Mouse (Mus musculus) left cerebral cortex, postnatal 10 days (tissue): ENCODE measurements around the gene Hk3. TPM values are rescaled to one million over a fixed set of nuclear protein-coding genes. Genes with fewer than 3 reads are reported as not detected.

ENCODE experiments used
- DNase-seq, 2 experiments: peaks; one replicate each; pipeline ENCODE4 v3.0.0; 2021 to 2022; ENCODE audit warnings: low spot score in 2 of 2, mixed read lengths in 1 of 2; ENCODE audit errors: extremely low spot score in 1 of 2
- intact Hi-C: fragments of 180-260 bp; cut with DNase I; formaldehyde crosslinking; loops from one replicate; pipeline ENCODE4 v1.15.1; 2025
- total RNA-seq, 2 experiments: library from RNA; stranded (reverse); gene quantifications; 2 replicates each; pipeline ENCODE4 v1.2.3; 2021

The Hk3 gene
- total RNA-seq, 2 experiments from 2014 or later, result 1.7 to 2.0 TPM

DNA sequence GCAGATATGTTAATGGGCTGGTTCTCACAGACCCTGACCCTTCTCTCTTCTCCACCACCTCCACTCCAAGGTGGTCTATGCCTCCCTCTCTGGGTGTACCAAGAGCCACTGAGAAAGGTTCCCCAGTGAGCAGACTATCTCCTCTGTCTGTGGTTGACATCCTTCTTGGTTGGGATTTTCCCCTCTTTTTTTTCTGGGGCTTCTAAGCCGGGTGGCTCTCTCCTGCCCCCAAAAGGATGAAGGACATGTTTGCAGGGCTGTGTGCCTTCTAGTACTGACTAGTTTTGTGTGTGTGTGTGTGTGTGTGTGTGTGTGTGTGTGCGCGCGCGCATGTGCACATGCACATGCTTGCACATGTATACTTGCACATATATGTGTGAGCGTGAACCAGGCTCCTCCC lies 55.9 kb downstream of the Hk3 start:
- intact Hi-C loops, result no loop called here
- no peak for DNase-seq

GRCm38 (mm10) chr13:54960491-54960890 lies 60.7 kb downstream of the Hk3 start:
- DNase-seq, result no peak
- intact Hi-C loops, result no loop called here

DNA sequence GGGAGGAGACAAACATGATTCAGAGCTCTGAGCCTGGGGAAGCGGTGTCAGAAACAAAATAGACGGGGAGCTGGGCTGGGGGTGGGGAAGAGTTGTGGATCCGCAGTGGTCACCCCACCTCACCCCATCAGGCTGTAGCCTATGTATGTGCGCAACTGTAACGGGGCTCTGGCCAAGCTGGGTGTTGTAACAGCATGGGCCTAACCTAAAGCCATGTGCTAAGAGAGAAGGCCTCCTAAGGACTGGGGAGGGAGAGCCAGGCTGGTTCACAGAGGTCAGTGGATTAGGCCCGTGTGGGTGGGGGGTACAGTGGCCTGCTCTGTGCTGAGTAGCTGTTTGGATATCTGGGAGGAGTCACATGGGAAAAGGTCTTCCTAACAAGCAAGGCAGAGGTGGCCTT lies 61.3 kb downstream of the Hk3 start:
- intact Hi-C loops, result no loop called here
- no peak for DNase-seq

DNA sequence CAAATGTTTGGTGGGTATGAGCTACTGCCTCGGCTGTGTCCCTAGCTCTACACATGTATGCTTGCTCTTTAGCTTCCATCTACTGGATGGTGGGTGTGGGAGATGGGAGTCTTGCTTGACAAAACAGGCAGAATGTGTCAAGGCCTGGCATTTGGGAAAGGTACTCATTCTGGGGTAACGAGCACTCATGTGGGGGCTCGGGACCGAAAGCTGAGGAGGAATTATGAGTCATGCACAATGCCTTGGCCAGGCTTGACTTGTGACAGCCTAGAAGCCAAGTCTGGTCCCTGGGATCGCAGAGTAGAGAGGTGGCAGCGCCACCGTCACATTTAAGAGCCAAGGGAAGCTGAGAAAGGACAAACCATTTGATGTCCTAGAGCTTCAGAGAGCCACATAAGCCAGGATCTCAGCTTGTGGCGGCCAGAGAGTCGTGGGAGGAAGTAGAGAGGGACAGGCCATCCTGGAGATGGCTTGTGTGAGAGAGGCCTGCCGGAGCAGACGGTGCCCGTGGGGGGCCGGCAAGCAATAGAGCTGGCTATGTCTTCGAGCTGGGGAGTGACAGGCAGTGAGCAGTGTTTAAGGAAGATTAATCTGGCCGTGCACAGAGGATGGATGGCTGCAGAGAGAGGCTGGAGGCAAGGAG lies 62.0 kb downstream of the Hk3 start:
- DNase-seq, result no peak
- intact Hi-C loops, result no loop called here

DNA sequence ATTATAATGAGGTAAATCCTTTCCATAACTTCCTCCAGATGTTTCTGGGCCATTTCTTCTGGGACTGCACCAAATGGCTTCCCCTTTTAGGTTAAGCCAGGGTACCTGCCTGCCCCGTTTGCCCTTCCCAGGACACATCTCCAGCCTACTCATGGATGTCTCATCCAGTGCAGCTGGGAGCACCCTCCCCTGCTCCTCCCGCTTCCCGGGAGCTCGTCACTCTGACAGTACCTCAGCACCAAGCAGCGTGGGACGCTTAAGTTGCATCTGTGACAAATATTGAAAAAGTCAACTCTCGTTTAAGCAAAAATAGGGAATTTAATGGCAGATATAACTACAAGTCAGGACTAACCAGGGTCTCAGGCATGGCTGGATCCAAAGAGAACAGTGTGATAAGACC lies 63.9 kb downstream of the Hk3 start:
- intact Hi-C loops, result no loop called here

More for the DNA sequence above, 63.9 kb downstream of the Hk3 start:
- DNase-seq, result no peak

Other genes starting within 250 kb of the Hk3 start
- under 1 TPM in 1 of 2 experiments, not detected in 1; 0.17 TPM for gene Eif4e1b, start 237.4 kb downstream of the Hk3 start, total RNA-seq
- gene Tspan17, start 232.0 kb downstream of the Hk3 start, total RNA-seq, result 10 to 100 TPM; 64.3 to 69.0 TPM
- 10 to 100 TPM; 56.2 to 60.2 TPM for gene Unc5a, start 72.0 kb downstream of the Hk3 start, total RNA-seq
- 10 to 100 TPM; 14.9 to 15.4 TPM for gene Uimc1, start 78.9 kb upstream of the Hk3 start, total RNA-seq
- 10 to 100 TPM; 42.5 to 42.9 TPM for gene Zfp346, start 83.9 kb upstream of the Hk3 start, total RNA-seq
- gene Gm17617, start 112.2 kb upstream of the Hk3 start, total RNA-seq, result not detected
- gene Fgfr4, start 131.3 kb upstream of the Hk3 start, total RNA-seq, result 1 to 10 TPM in 1 of 2 experiments, under 1 TPM in 1; 0.64 to 1.3 TPM
- gene Nsd1, start 188.4 kb upstream of the Hk3 start, total RNA-seq, result 100 to 1,000 TPM; 141 to 149 TPM